Mouse (Mus musculus): ENCODE measurements around the gene Fbxl13. TPM values are rescaled to one million over a fixed set of nuclear protein-coding genes. Genes with fewer than 3 reads are reported as not detected.

The Fbxl13 gene
- total and polyA plus RNA-seq, 3 experiments: 0.13 to 0.23 TPM; not detected in 1

- Histone ChIP-seq H3K79me2 (ENCODE audit: control insufficient read depth, insufficient read depth, low read length, poor library complexity) (no peaks in the 10 kb centered on the region), H3K9me3 (replicated peaks; ENCODE audit: insufficient read depth, low read length) (no peaks in the 10 kb centered on the region), H3K9ac (ENCODE audit: control insufficient read depth, low read depth, low read length, poor library complexity, severe bottlenecking) (peak overlapping the region; percentile 33), H3K4me1 (ENCODE audit: control insufficient read depth in 1 of 2, insufficient read depth in 2 of 2, low read length in 2 of 2) (peaks cover 5 to 19% of the 10 kb centered on the region in 2 experiments; a peak in 3 of 4 replicates), H3K4me3 (ENCODE audit: control insufficient read depth in 1 of 2, insufficient read depth in 1 of 2, low read depth in 2 of 2, low read length in 2 of 2) (no peak overlapping the region), H3K36me3 (ENCODE audit: control insufficient read depth in 1 of 2, insufficient read depth in 2 of 2, low read length in 2 of 2) (peaks cover 0 to 11% of the 10 kb centered on the region in 2 experiments; a peak in 2 of 4 replicates), H3K27me3 (ENCODE audit: control insufficient read depth in 1 of 2, insufficient read depth in 2 of 2, low read length in 2 of 2) (no peaks in the 10 kb centered on the region; a peak in 1 of 4 replicates), H3K27ac (ENCODE audit: control insufficient read depth, low read depth, low read length) (peak overlapping the region; percentile 15)
- peak; percentile 70 for DNase-seq (ENCODE audit: low read depth, low spot score)
- no peak for TF ChIP-seq POLR2A (IDR thresholded peaks at IDR 0.05; ENCODE audit: control insufficient read depth in 1 of 2, insufficient read depth in 1 of 2, low read depth in 1 of 2, low read length in 2 of 2, poor library complexity in 1 of 2)
- 0 out of 2 replicates have a peak, but pooled peaks have one; percentile 1 for TF ChIP-seq ZC3H11A (IDR thresholded peaks at IDR 0.05; ENCODE audit: low read depth, low read length)
- TF ChIP-seq KAT2A (conservative IDR thresholded peaks at IDR 0.05; ENCODE audit: low read depth, low read length): no peak; the same call in 1 of the 2 replicates
- no peak for TF ChIP-seq USF2 (IDR thresholded peaks at IDR 0.05; ENCODE audit: borderline replicate concordance in 1 of 2, insufficient read depth in 1 of 2, low read depth in 1 of 2, low read length in 2 of 2)
- no peak for TF ChIP-seq NRF1 (IDR thresholded peaks at IDR 0.05; ENCODE audit: insufficient read depth, low read depth, low read length, poor library complexity, severe bottlenecking)
- no peak for TF ChIP-seq CHD2 (IDR thresholded peaks at IDR 0.05; ENCODE audit: low read length)
- TF ChIP-seq USF1 (IDR thresholded peaks at IDR 0.05; ENCODE audit: low read depth, low read length): no peak
- TF ChIP-seq POLR2AphosphoS5 (IDR thresholded peaks at IDR 0.05; ENCODE audit: borderline replicate concordance, low read depth, low read length): no peak
- no peak for TF ChIP-seq BHLHE40 (IDR thresholded peaks at IDR 0.05; ENCODE audit: borderline replicate concordance, low read depth, low read length)
- TF ChIP-seq MYC (IDR thresholded peaks at IDR 0.05; ENCODE audit: low read depth, low read length): no peak
- 0 out of 2 replicates have a peak, but pooled peaks have one; percentile 8 for TF ChIP-seq SMC3 (IDR thresholded peaks at IDR 0.05; ENCODE audit: low read depth, low read length)
- TF ChIP-seq MYB (IDR thresholded peaks at IDR 0.05; ENCODE audit: low read depth, low read length): peak; percentile 78; the same call in 1 of the 2 replicates
- TF ChIP-seq TCF12 (IDR thresholded peaks at IDR 0.05; ENCODE audit: low read depth, low read length): peak; percentile 87
- TF ChIP-seq GATA1 (IDR thresholded peaks at IDR 0.05; ENCODE audit: low read depth, low read length): peak; percentile 85
- TF ChIP-seq ZMIZ1 (IDR thresholded peaks at IDR 0.05; ENCODE audit: low read depth, low read length): no peak
- no peak for TF ChIP-seq POLR2AphosphoS2 (IDR thresholded peaks at IDR 0.05; ENCODE audit: low read length)
- TF ChIP-seq SIN3A (IDR thresholded peaks at IDR 0.05; ENCODE audit: low read length): no peak; the same call in 1 of the 2 replicates
- no peak for TF ChIP-seq MEF2A (IDR thresholded peaks at IDR 0.05; ENCODE audit: extremely low read depth, insufficient replicate concordance, low read depth, low read length, poor library complexity, severe bottlenecking)
- no peak for TF ChIP-seq MXI1 (IDR thresholded peaks at IDR 0.05; ENCODE audit: low read depth, low read length)
- TF ChIP-seq CTCF (IDR thresholded peaks at IDR 0.05 in 2 of 3, conservative IDR thresholded peaks at IDR 0.05 in 1 of 3; ENCODE audit: control insufficient read depth in 1 of 3, insufficient read depth in 1 of 3, low read depth in 2 of 3, low read length in 3 of 3, poor library complexity in 1 of 3, severe bottlenecking in 1 of 3): no peak
- TF ChIP-seq GABPA (IDR thresholded peaks at IDR 0.05; ENCODE audit: low read depth, low read length): no peak
- no peak for TF ChIP-seq UBTF (IDR thresholded peaks at IDR 0.05; ENCODE audit: borderline replicate concordance, insufficient read depth, low read depth, low read length)
- no peak for TF ChIP-seq MAX (IDR thresholded peaks at IDR 0.05; ENCODE audit: low read length)
- no peak for TF ChIP-seq CHD1 (IDR thresholded peaks at IDR 0.05; ENCODE audit: low read depth, low read length)
- TF ChIP-seq ETS1 (IDR thresholded peaks at IDR 0.05; ENCODE audit: low read depth, low read length): peak; percentile 58; the same call in 1 of the 2 replicates
- TF ChIP-seq MAZ (IDR thresholded peaks at IDR 0.05; ENCODE audit: low read depth, low read length): no peak
- no peak for TF ChIP-seq ZNF384 (IDR thresholded peaks at IDR 0.05; ENCODE audit: low read depth, low read length)
- no peak for TF ChIP-seq RAD21 (IDR thresholded peaks at IDR 0.05; ENCODE audit: low read depth, low read length)
- TF ChIP-seq EP300 (IDR thresholded peaks at IDR 0.05; ENCODE audit: low read depth in 1 of 2, low read length in 2 of 2): peak; percentile 79 to 92
- TF ChIP-seq ZKSCAN1 (IDR thresholded peaks at IDR 0.05; ENCODE audit: low read depth, low read length): no peak
- no peak for TF ChIP-seq NELFE (IDR thresholded peaks at IDR 0.05; ENCODE audit: low read depth, low read length)
- TF ChIP-seq E2F4 (IDR thresholded peaks at IDR 0.05; ENCODE audit: borderline replicate concordance, low read depth, low read length): no peak
- TF ChIP-seq JUND (IDR thresholded peaks at IDR 0.05; ENCODE audit: low read depth, low read length): no peak
- TF ChIP-seq MAFK (IDR thresholded peaks at IDR 0.05; ENCODE audit: borderline replicate concordance, low read depth, low read length): 0 out of 2 replicates have a peak, but pooled peaks have one; percentile 28
- no peak for TF ChIP-seq ELF1 (IDR thresholded peaks at IDR 0.05; ENCODE audit: low read depth, low read length)
- TF ChIP-seq TBP (IDR thresholded peaks at IDR 0.05; ENCODE audit: low read depth, low read length): no peak
- peak; percentile 52; the same call in 1 of the 2 replicates for TF ChIP-seq RCOR1 (IDR thresholded peaks at IDR 0.05; ENCODE audit: low read depth, low read length)
Measured at GRCm38 (mm10) chr5:21527488-21527911, 117.9 kb downstream of the Fbxl13 start.
